Mouse (Mus musculus) heart, postnatal 25 days (tissue): ENCODE measurements at regions not wholly inside any gene's neighbourhood (a gene's known extent, or its start where the extent isn't known, plus 50 kb on each side); places are given as distances from the start of the nearest gene placed in this dataset.
"Not testable (repeated sequence)": the region's sequence is repeated elsewhere in the genome, so short reads cannot be mapped to it uniquely, and the experiment has no call there.

Experiments used
- DNase-seq: peaks from one replicate; pipeline ENCODE4 v3.0.0; 2022; ENCODE audit warnings: low spot score
- intact Hi-C: fragments of 180-260 bp; cut with DNase I; formaldehyde crosslinking; loops from one replicate; pipeline ENCODE4 v1.15.1; 2025

DNA sequence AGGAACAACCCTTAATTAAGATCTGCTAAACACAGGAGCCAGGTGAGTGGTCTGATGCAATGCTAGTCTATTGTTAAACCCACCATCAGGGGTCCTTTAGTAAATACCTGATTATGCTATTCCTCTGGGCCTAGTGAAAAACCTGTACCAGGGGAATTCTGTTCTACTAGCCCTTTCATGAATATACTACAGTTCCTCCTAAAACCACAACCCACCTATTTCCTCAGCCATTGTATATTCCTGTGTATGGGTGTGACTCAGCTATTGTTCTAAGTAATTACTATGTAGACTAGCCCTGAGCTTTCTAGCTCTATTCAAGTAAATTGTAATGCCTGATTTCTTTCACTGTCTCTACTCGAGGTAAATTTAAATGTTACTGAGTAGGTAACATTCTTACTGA is 57.0 kb upstream of the Egfem1 start:
- intact Hi-C loops, DNase-seq: not testable (repeated sequence)

DNA sequence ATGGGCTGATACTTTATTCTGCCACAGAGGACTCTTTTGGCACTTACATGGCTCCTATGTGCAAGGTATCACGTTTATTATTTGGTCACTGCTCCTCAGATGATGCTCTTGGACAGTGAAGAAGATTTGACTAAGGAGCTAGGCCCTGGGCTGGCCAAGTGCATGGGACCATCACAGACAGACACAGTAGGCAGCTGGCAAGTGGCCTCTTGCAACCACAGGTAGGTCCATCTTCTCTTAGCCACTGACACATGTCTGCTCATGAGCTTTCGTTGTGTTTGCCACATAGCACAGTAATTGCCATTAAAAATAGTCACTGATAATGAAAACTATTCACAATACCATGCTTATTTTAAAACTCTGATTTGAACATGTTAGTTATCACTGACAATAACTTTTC is 54.1 kb upstream of the Egfem1 start:
- DNase-seq = no peak
- intact Hi-C loops = no loop called here

DNA sequence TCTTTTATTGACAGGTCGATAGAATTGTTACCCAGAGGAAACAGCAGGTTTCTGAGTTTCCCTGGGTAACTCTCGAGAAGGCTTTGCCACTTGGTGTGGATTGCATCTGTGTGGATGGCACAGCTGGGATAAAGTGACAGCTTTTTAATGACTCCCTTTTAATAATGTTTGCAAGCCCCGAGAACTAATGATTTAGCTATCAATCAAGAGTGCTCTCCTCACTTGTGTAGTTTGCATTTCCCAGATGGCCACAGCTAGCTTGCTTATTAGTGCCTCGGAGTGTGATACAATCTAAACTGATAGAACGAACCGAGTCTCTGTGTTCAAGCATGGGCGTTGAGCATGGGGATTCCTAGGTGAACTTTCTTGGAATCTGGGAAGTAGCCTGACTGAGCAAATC is 51.0 kb upstream of the Egfem1 start:
- intact Hi-C loops = loop anchor here (10.0 kb wide), 1 partner anchor 1534 kb away; no protein-coding TSS in a partner anchor
- DNase-seq = no peak

DNA sequence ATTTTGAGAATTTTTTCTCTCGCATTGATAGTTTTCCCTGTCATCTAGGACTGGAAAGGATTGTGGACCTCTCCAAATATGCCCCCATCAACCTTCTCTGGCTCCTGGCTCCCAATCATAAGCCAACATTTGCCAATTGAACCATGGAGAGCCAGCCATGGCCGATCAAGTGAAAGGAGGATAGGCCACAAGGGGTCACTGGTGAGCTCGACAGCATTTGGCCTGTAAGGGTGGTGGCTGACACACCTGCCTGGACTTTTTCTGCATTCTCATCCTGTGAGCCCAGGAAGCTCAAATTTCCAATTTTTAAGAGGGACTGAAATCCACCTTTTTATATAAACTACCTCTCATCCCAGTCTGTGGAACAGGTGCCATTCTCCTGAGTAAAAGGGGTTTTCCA is 50.0 kb upstream of the Egfem1 start:
- intact Hi-C loops = loop anchor here (10.0 kb wide), 1 partner anchor 1533 kb away; no protein-coding TSS in a partner anchor
- DNase-seq = no peak
